Mouse (Mus musculus): ENCODE results near the gene Insl3. TPM values are rescaled to one million over a fixed set of nuclear protein-coding genes. Genes with fewer than 3 reads are reported as not detected.

Insl3 gene
- polyA plus RNA-seq, 1 experiment from 2014 or later = 1.1 TPM

- peaks cover 14% of the 10 kb centered on the region for H3K27me3 ChIP-seq
- H3K36me3 ChIP-seq = peaks cover 36% of the 10 kb centered on the region
- no peak for DNase-seq
- WGBS (ENCODE audit: insufficient replicate concordance) = 80% methylated on average over 2 of the region's 2 CpGs
- H3K4me3 ChIP-seq (replicated peaks) = no peak overlapping the region
- H3K4me2 ChIP-seq = no peak overlapping the region
- peaks cover 16% of the 10 kb centered on the region for H3K4me1 ChIP-seq (replicated peaks)
- H3K9ac ChIP-seq = no peak overlapping the region
- no peak for ATAC-seq (ENCODE audit: low read depth)
- H3K9me3 ChIP-seq (replicated peaks) = no peaks in the 10 kb centered on the region
- H3K27ac ChIP-seq = no peak overlapping the region
These were observed 22.6 kb downstream of the Insl3 start for GRCm38 (mm10) chr8:71711574-71711973.

- no peak overlapping the region for H3K9ac ChIP-seq
- no peak for ATAC-seq (ENCODE audit: low read depth)
- DNase-seq = no peak
- H3K4me3 ChIP-seq (replicated peaks) = no peak overlapping the region
- WGBS (ENCODE audit: insufficient replicate concordance) = 55% methylated on average over 8 of the region's 8 CpGs
- no peak overlapping the region for H3K4me2 ChIP-seq
- no peak overlapping the region for H3K27ac ChIP-seq
- H3K27me3 ChIP-seq = no peaks in the 10 kb centered on the region
- H3K36me3 ChIP-seq = peaks cover 39% of the 10 kb centered on the region
- no peaks in the 10 kb centered on the region for H3K9me3 ChIP-seq (replicated peaks)
- peaks cover 11% of the 10 kb centered on the region for H3K4me1 ChIP-seq (replicated peaks)
These were observed 26.5 kb downstream of the Insl3 start for GRCm38 (mm10) chr8:71715531-71715930.

GRCm38 (mm10) chr8:71716561-71717053 lies 27.6 kb downstream of the Insl3 start:
- DNase-seq (no peak), ATAC-seq (ENCODE audit: low read depth) (no peak)
- 83% methylated on average over 13 of the region's 13 CpGs for WGBS (ENCODE audit: insufficient replicate concordance)
- Histone ChIP-seq H3K4me1 (replicated peaks) (peaks cover 12% of the 10 kb centered on the region), H3K27ac (no peak overlapping the region), H3K4me2 (no peak overlapping the region), H3K36me3 (peaks cover 41% of the 10 kb centered on the region), H3K4me3 (replicated peaks) (no peak overlapping the region), H3K9me3 (replicated peaks) (no peaks in the 10 kb centered on the region), H3K27me3 (no peaks in the 10 kb centered on the region), H3K9ac (no peak overlapping the region)

- ATAC-seq (ENCODE audit: low read depth) (no peak), DNase-seq (no peak)
- Histone ChIP-seq H3K9me3 (replicated peaks) (no peaks in the 10 kb centered on the region), H3K4me2 (no peak overlapping the region), H3K9ac (no peak overlapping the region), H3K4me3 (replicated peaks) (no peak overlapping the region), H3K27me3 (peaks cover under 1% of the 10 kb centered on the region; the same call in 1 of the 2 replicates), H3K36me3 (peaks cover 42% of the 10 kb centered on the region), H3K4me1 (replicated peaks) (peaks cover 17% of the 10 kb centered on the region), H3K27ac (no peak overlapping the region)
- WGBS (ENCODE audit: insufficient replicate concordance) = 74% methylated on average over 12 of the region's 12 CpGs
These were observed 28.1 kb downstream of the Insl3 start for GRCm38 (mm10) chr8:71717096-71717495.

- peaks cover 29% of the 10 kb centered on the region for H3K4me1 ChIP-seq (replicated peaks)
- H3K36me3 ChIP-seq = peaks cover 39% of the 10 kb centered on the region
- no peak for DNase-seq
- H3K27me3 ChIP-seq = peaks cover 3% of the 10 kb centered on the region; the same call in 1 of the 2 replicates
- ATAC-seq (ENCODE audit: low read depth) = no peak
- 51% methylated on average over 3 of the region's 3 CpGs for WGBS (ENCODE audit: insufficient replicate concordance)
- H3K4me2 ChIP-seq = no peak overlapping the region
- H3K4me3 ChIP-seq (replicated peaks) = no peak overlapping the region
- H3K9me3 ChIP-seq (replicated peaks) = no peaks in the 10 kb centered on the region
- H3K27ac ChIP-seq = no peak overlapping the region
- H3K9ac ChIP-seq = no peak overlapping the region
These were observed 29.2 kb downstream of the Insl3 start for GRCm38 (mm10) chr8:71718252-71718651.

- no peak overlapping the region for H3K4me3 ChIP-seq (replicated peaks)
- no peaks in the 10 kb centered on the region for H3K9me3 ChIP-seq (replicated peaks)
- peaks cover 36% of the 10 kb centered on the region for H3K36me3 ChIP-seq
- no peak for ATAC-seq (ENCODE audit: low read depth)
- DNase-seq = no peak
- H3K4me1 ChIP-seq (replicated peaks) = peaks cover 38% of the 10 kb centered on the region
- peaks cover 3% of the 10 kb centered on the region; the same call in 1 of the 2 replicates for H3K27me3 ChIP-seq
- WGBS (ENCODE audit: insufficient replicate concordance) = 53% methylated on average over 4 of the region's 4 CpGs
- H3K9ac ChIP-seq = no peak overlapping the region
- H3K4me2 ChIP-seq = no peak overlapping the region
- no peak overlapping the region for H3K27ac ChIP-seq
These were observed 30.2 kb downstream of the Insl3 start for GRCm38 (mm10) chr8:71719218-71719617.

- WGBS (ENCODE audit: insufficient replicate concordance) = 47% methylated on average over 7 of the region's 7 CpGs
- no peak overlapping the region for H3K4me3 ChIP-seq (replicated peaks)
- peaks cover 6% of the 10 kb centered on the region for H3K27me3 ChIP-seq
- peaks cover 46% of the 10 kb centered on the region for H3K4me1 ChIP-seq (replicated peaks)
- H3K4me2 ChIP-seq = no peak overlapping the region
- H3K9me3 ChIP-seq (replicated peaks) = no peaks in the 10 kb centered on the region
- H3K36me3 ChIP-seq = peaks cover 30% of the 10 kb centered on the region
- DNase-seq = no peak
- no peak for ATAC-seq (ENCODE audit: low read depth)
- H3K27ac ChIP-seq = no peak overlapping the region
- H3K9ac ChIP-seq = no peak overlapping the region
These were observed 31.0 kb downstream of the Insl3 start for GRCm38 (mm10) chr8:71719928-71720457.

GRCm38 (mm10) chr8:71723047-71723551 lies 34.1 kb downstream of the Insl3 start:
- ATAC-seq (ENCODE audit: low read depth) (peak; percentile 86), DNase-seq (peak; percentile 73)
- Histone ChIP-seq H3K9me3 (replicated peaks) (no peaks in the 10 kb centered on the region), H3K4me3 (replicated peaks) (peak overlapping the region; percentile 61), H3K4me1 (replicated peaks) (peaks cover 59% of the 10 kb centered on the region), H3K36me3 (peaks cover 6% of the 10 kb centered on the region; the same call in 1 of the 2 replicates), H3K27me3 (peaks cover 22% of the 10 kb centered on the region), H3K27ac (peak overlapping the region; percentile 76), H3K9ac (peak overlapping the region; percentile 74), H3K4me2 (peak overlapping the region; percentile 99)
- 15% methylated on average over 14 of the region's 14 CpGs for WGBS (ENCODE audit: insufficient replicate concordance)

- Histone ChIP-seq H3K4me3 (replicated peaks) (peak overlapping the region; percentile 76), H3K9ac (no peak overlapping the region), H3K4me1 (replicated peaks) (peaks cover 58% of the 10 kb centered on the region)
These were observed 35.4 kb downstream of the Insl3 start for GRCm38 (mm10) chr8:71724389-71724788.

GRCm38 (mm10) chr8:71725122-71725924 lies 36.3 kb downstream of the Insl3 start, which contains the start of gene Fcho1:
Gene Fcho1, minus strand, starts transcription at chr8:71725716.
- Histone ChIP-seq H3K4me3 (replicated peaks) (peak within 1 kb of the TSS; percentile 76), H3K4me2 (peak within 1 kb of the TSS; percentile 99), H3K27me3 (peaks cover 34% of the 10 kb centered on the region), H3K27ac (peak within 1 kb of the TSS; percentile 39; the same call in 1 of the 2 replicates), H3K9ac (peak within 1 kb of the TSS; percentile 82), H3K4me1 (replicated peaks) (peaks cover 56% of the 10 kb centered on the region), H3K36me3 (0 out of 2 replicates have a peak, but pooled peaks cover 5% of the 10 kb centered on the region), H3K9me3 (replicated peaks) (no peaks in the 10 kb centered on the region)
- ATAC-seq (ENCODE audit: low read depth) = peak; percentile 82
- DNase-seq = peak; percentile 82
- WGBS (ENCODE audit: insufficient replicate concordance) = 1% methylated on average over 50 of the region's 54 CpGs

More at GRCm38 (mm10) chr8:71724389-71724788, 35.4 kb downstream of the Insl3 start:
- no peak for ATAC-seq (ENCODE audit: low read depth)
- H3K4me2 ChIP-seq = peak overlapping the region; percentile 99
- 0 out of 2 replicates have a peak, but pooled peaks cover 5% of the 10 kb centered on the region for H3K36me3 ChIP-seq
- 56% methylated on average over 4 of the region's 4 CpGs for WGBS (ENCODE audit: insufficient replicate concordance)
- H3K27ac ChIP-seq = 0 out of 2 replicates have a peak overlapping the region, but pooled peaks have one; percentile 76
- DNase-seq = no peak
- no peaks in the 10 kb centered on the region for H3K9me3 ChIP-seq (replicated peaks)
- H3K27me3 ChIP-seq = peaks cover 30% of the 10 kb centered on the region

- Histone ChIP-seq H3K4me1 (replicated peaks) (peaks cover 38% of the 10 kb centered on the region), H3K27me3 (peaks cover 38% of the 10 kb centered on the region), H3K36me3 (no peaks in the 10 kb centered on the region), H3K4me3 (replicated peaks) (peak overlapping the region; percentile 32), H3K27ac (no peak overlapping the region), H3K9me3 (replicated peaks) (no peaks in the 10 kb centered on the region), H3K4me2 (peak overlapping the region; percentile 60), H3K9ac (peak overlapping the region; percentile 36; the same call in 1 of the 2 replicates)
- DNase-seq (no peak), ATAC-seq (ENCODE audit: low read depth) (peak; percentile 41; the same call in 1 of the 2 replicates)
- WGBS (ENCODE audit: insufficient replicate concordance) = 5% methylated on average over 20 of the region's 21 CpGs
These were observed 39.3 kb downstream of the Insl3 start for GRCm38 (mm10) chr8:71728240-71728785.
